Comparison of ENCODE assay signal across 11 mouse cellular contexts in the genomic region with DNA sequence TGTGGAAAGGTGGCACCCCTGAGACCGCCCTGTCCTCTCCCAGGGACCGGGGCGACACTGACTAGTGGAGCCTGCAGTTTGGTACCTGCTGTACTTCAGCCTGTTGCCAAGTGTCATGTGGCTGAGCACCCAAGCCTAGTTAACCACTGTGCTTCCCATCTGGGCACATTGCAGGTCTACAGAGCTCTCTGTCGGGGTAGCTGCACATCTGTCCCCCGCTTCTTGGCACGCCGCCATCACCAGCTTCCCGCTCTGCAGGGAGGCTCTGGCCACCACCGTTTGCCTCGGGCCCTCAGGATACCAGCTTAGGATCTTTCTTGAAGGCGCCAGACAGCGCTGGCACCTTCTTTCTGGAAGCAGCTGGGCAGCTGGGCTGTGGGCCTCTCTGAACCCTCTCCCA. TPM values are rescaled to one million over a fixed set of nuclear protein-coding genes. Genes with fewer than 3 reads are reported as not detected.
A peak's percentile ranks its signal among the peaks of the same experiment; 100 is the strongest.
DNase-seq lines count a peak whose midpoint lies in the region; ATAC-seq and TF ChIP-seq lines count a peak whose summit lies in the region.
"Had no signal": no experiment of that assay in that cellular context is flagged by ENCODE, and none has a peak within 500 bp of the region (broad histone marks: within the 10 kb centered on the region; RNA-seq: fewer than 3 reads in every experiment).

No protein-coding gene starts in this region.

- no peak for ATAC-seq in lung, embryonic 16.5 days (ENCODE audit: low read depth)
- ATAC-seq in forebrain, embryonic 12.5 days (ENCODE audit: low FRiP score): no peak
- no peak for ATAC-seq in limb, embryonic 12.5 days (ENCODE audit: insufficient number of reproducible peaks, insufficient read depth, low FRiP score, low TSS enrichment, low read depth)
- ATAC-seq: CD4-positive, CD25-positive, alpha-beta regulatory T cell, adult 4 months had no signal

- H3K9me3 ChIP-seq in lung, embryonic 16.5 days (ENCODE audit: control insufficient read depth, low read length): no peaks in the 10 kb centered on the region
- no peaks in the 10 kb centered on the region for H3K9me3 ChIP-seq in forebrain, embryonic 12.5 days
- H3K9me3 ChIP-seq in limb, embryonic 12.5 days: no peaks in the 10 kb centered on the region

- H3K27ac ChIP-seq in gastrocnemius, adult 2 months: peak overlapping the region; percentile 78
- no peak overlapping the region for H3K27ac ChIP-seq in lung, embryonic 16.5 days (ENCODE audit: low read length)
- H3K27ac ChIP-seq in forebrain, embryonic 12.5 days: 0 out of 2 replicates have a peak overlapping the region, but pooled peaks have one; percentile 75
- peak overlapping the region; percentile 62 for H3K27ac ChIP-seq in limb, embryonic 12.5 days

- H3K4me3 ChIP-seq in gastrocnemius, adult 2 months: peak overlapping the region; percentile 53
- H3K4me3 ChIP-seq in lung, embryonic 16.5 days (ENCODE audit: low read length): no peak overlapping the region
- H3K4me3 ChIP-seq in forebrain, embryonic 12.5 days (replicated peaks): no peak overlapping the region
- 0 out of 2 replicates have a peak overlapping the region, but pooled peaks have one; percentile 6 for H3K4me3 ChIP-seq in limb, embryonic 12.5 days (replicated peaks)

- TF ChIP-seq CTCF in gastrocnemius, adult 2 months (IDR thresholded peaks at IDR 0.05): 0 out of 2 replicates have a peak, but pooled peaks have one; percentile 7

- H3K4me1 ChIP-seq in lung, embryonic 16.5 days (replicated peaks; ENCODE audit: control insufficient read depth, insufficient read depth, low read length): peaks cover 53% of the 10 kb centered on the region
- H3K4me1 ChIP-seq in forebrain, embryonic 12.5 days: peaks cover 58% of the 10 kb centered on the region
- peaks cover 61% of the 10 kb centered on the region for H3K4me1 ChIP-seq in limb, embryonic 12.5 days (replicated peaks)

- H3K27me3 ChIP-seq in lung, embryonic 16.5 days (ENCODE audit: control insufficient read depth, insufficient read depth, low read depth, low read length): 0 out of 2 replicates have a peak, but pooled peaks cover 4% of the 10 kb centered on the region
- H3K27me3 ChIP-seq in forebrain, embryonic 12.5 days: peaks cover 42% of the 10 kb centered on the region
- peaks cover 1% of the 10 kb centered on the region; the same call in 1 of the 2 replicates for H3K27me3 ChIP-seq in limb, embryonic 12.5 days

- intact Hi-C loops in gastrocnemius, adult 2 months (cut with DNase I): loop anchor here (5.0 kb wide), 1 partner anchor 33 kb away; no protein-coding TSS in a partner anchor

- H3K9ac ChIP-seq in lung, embryonic 16.5 days (ENCODE audit: low read length): peak overlapping the region; percentile 2; the same call in 1 of the 2 replicates
- no peak overlapping the region for H3K9ac ChIP-seq in forebrain, embryonic 12.5 days
- H3K9ac ChIP-seq in limb, embryonic 12.5 days (replicated peaks): 0 out of 2 replicates have a peak overlapping the region, but pooled peaks have one; percentile 3

- peaks cover 4% of the 10 kb centered on the region for H3K36me3 ChIP-seq in lung, embryonic 16.5 days (ENCODE audit: control insufficient read depth, insufficient read depth, low read length)
- H3K36me3 ChIP-seq in forebrain, embryonic 12.5 days (replicated peaks): peaks cover 5% of the 10 kb centered on the region; the same call in 1 of the 2 replicates
- peaks cover 46% of the 10 kb centered on the region for H3K36me3 ChIP-seq in limb, embryonic 12.5 days

- 50% methylated on average over 12 of the region's 12 CpGs for WGBS in lung, embryonic 16.5 days
- 62% methylated on average over 12 of the region's 12 CpGs for WGBS in forebrain, embryonic 12.5 days
- WGBS in limb, embryonic 12.5 days: 61% methylated on average over 12 of the region's 12 CpGs

- DNase-seq in gastrocnemius, adult 2 months: peak; percentile 71
- DNase-seq in gastrocnemius, adult 18-20 months (ENCODE audit: low spot score): no peak
- DNase-seq in lung, postnatal 25 days (ENCODE audit: low spot score): no peak
- no peak for DNase-seq in urinary bladder, postnatal 4 days (ENCODE audit: low spot score in 2 of 2)
- DNase-seq in ovary, adult 18-20 months (ENCODE audit: low spot score): no peak

- H3K4me2 ChIP-seq in lung, embryonic 16.5 days (ENCODE audit: low read depth, low read length): 0 out of 2 replicates have a peak overlapping the region, but pooled peaks have one; percentile 0
- H3K4me2 ChIP-seq in forebrain, embryonic 12.5 days: no peak overlapping the region
- peak overlapping the region; percentile 99 for H3K4me2 ChIP-seq in limb, embryonic 12.5 days

RNA-seq across cellular contexts. Expression of gene Gse1, which starts 6.2 kb away (rescaled TPM):
- total RNA-seq in gastrocnemius, adult 2 months (2021): 10 to 100 TPM; 26.5 to 37.3 TPM
- total RNA-seq in gastrocnemius, adult 18-20 months (2021): 10 to 100 TPM; 28.9 to 32.6 TPM
- 10.2 and 10.9 TPM in 2 replicates for polyA plus RNA-seq in lung, embryonic 16.5 days (2015; fragmentation: Nextera tagmentation; extraction: Ambion mirVana)
- 20.4 and 27.0 TPM in 2 replicates for polyA plus RNA-seq in forebrain, embryonic 12.5 days (2016; fragmentation: Nextera tagmentation; extraction: Ambion mirVana)
- 7.6 and 9.1 TPM in 2 replicates for polyA plus RNA-seq in limb, embryonic 12.5 days (2016; fragmentation: Nextera tagmentation; extraction: Ambion mirVana)

RNA-seq across cellular contexts. Expression of gene Fam92b, which starts 57.2 kb away (rescaled TPM):
- not detected for total RNA-seq in gastrocnemius, adult 2 months (2021)
- total RNA-seq in gastrocnemius, adult 18-20 months (2021): not detected
- polyA plus RNA-seq in lung, embryonic 16.5 days (2015; fragmentation: Nextera tagmentation; extraction: Ambion mirVana): 2.7 and 4.0 TPM in 2 replicates
- polyA plus RNA-seq in forebrain, embryonic 12.5 days (2016; fragmentation: Nextera tagmentation; extraction: Ambion mirVana): 2.5 and 3.2 TPM in 2 replicates
- not detected in 2 replicates for polyA plus RNA-seq in limb, embryonic 12.5 days (2016; fragmentation: Nextera tagmentation; extraction: Ambion mirVana)
- total RNA-seq: common myeloid progenitor, adult 5-6 weeks; hematopoietic stem cell, adult 5-6 weeks had no signal
- polyA plus RNA-seq: CD4-positive, CD25-positive, alpha-beta regulatory T cell, adult 4 months had no signal

Comparison
In these comparisons a context has a peak if more than half of its experiments do, and no peak if none do; other contexts are left out.
1. H3K4me3 ChIP-seq: peak in gastrocnemius, adult 2 months (single experiment) and limb, embryonic 12.5 days (single experiment); none in lung, embryonic 16.5 days (single experiment) and forebrain, embryonic 12.5 days (single experiment).